Mouse (Mus musculus): ENCODE data around the gene Rab5b. TPM values are rescaled to one million over a fixed set of nuclear protein-coding genes. Genes with fewer than 3 reads are reported as not detected.

Gene Rab5b
- total and polyA plus RNA-seq, 2 experiments: 74.0 to 80.5 TPM

DNA sequence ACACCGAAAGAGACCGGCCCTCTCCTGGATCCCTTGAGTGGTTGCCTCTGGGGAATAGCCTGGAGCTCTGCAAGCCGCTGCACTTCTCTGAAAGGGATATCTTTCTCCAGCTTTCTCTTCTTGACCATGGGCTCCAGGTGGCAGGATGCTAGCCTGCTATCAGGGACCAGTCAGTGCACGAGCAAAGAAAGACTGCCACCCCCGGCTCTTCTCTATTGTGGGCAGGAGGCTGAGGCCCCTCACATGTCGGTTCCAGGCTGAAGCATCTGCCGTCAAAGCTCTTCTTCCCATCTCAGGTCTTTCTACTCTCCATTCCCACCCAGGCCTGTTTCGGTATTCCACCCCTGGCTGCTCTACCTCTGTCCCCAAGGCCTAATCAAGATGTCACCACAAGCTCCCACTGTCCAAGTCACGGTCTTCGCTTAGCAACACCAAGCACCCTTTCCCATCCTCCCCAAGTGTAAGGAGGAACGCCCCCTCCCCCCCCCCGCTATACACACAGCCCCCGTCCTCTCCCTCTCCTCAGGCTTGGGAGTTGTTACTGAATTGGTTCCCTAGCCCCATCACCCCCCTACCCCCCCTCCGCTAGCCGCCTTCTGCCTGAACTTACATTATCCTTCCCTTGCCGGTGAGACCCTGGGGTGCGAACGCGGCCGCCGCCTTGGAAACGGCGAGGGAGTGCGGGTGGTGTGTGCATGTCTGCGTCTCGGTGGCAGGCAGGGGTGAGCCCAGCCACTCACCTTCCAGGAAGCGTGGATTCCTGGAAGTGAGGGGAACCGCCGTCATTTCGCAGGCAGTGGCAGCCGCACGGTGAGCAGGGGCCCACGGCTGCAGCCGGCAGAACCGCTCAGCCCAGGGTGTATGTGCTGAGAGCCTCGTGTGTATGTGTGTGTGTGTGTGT is 50.7 kb downstream of the Rab5b start, which contains the start of gene Ikzf4:
Gene Ikzf4, minus strand, starts transcription at position 881 of the 901 bp plus-strand sequence.
- 20% methylated on average over 35 of the region's 36 CpGs for WGBS
- peak within 1 kb of the TSS; percentile 80 for H3K9ac ChIP-seq (ENCODE audit: low read depth, low read length)
- DNase-seq (ENCODE audit: extremely low read depth, low read depth, low spot score): no peak
- peaks cover 12% of the 10 kb centered on the region for H3K4me1 ChIP-seq (ENCODE audit: control insufficient read depth, insufficient read depth, low read length)
- H3K27ac ChIP-seq (replicated peaks; ENCODE audit: insufficient read depth, low read depth, low read length): peak within 1 kb of the TSS; percentile 58
- H3K79me2 ChIP-seq (ENCODE audit: control insufficient read depth, insufficient read depth, low read length): no peaks in the 10 kb centered on the region; the same call in 1 of the 2 replicates
- TF ChIP-seq CTCF (IDR thresholded peaks at IDR 0.05; ENCODE audit: low read depth, low read length): no peak
- TF ChIP-seq POLR2A (IDR thresholded peaks at IDR 0.05; ENCODE audit: extremely low read depth, insufficient read depth, low read length): no peak
- H3K4me3 ChIP-seq (ENCODE audit: insufficient read depth, low read depth, low read length): peak within 1 kb of the TSS; percentile 78
- H3K27me3 ChIP-seq (ENCODE audit: control insufficient read depth, insufficient read depth, low read length): no peaks in the 10 kb centered on the region
- no peaks in the 10 kb centered on the region for H3K36me3 ChIP-seq (ENCODE audit: control insufficient read depth, insufficient read depth, low read length)

DNA sequence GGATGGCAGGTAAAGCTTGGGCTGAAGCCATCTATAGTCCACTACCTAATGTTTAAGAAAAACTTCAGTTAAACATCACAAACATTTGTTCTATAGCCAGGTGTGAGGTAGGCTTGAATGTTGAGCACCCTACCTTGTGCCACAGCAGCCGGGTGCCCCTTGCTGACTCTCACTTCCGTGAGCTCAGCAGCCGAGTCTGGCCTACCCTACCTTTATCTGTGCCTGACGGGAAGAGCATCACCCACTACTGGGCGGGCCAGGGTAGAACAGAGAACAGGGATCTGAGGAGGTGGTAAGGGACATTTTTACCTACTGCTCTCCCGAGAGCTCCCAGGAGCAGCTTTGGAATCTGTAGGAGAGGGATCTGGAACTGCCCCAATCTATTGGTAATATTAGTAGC is 53.3 kb downstream of the Rab5b start:
- Histone ChIP-seq H3K4me3 (ENCODE audit: insufficient read depth, low read depth, low read length) (no peak overlapping the region), H3K27me3 (ENCODE audit: control insufficient read depth, insufficient read depth, low read length) (no peaks in the 10 kb centered on the region), H3K4me1 (ENCODE audit: control insufficient read depth, insufficient read depth, low read length) (peaks cover 12% of the 10 kb centered on the region), H3K27ac (replicated peaks; ENCODE audit: insufficient read depth, low read depth, low read length) (no peak overlapping the region), H3K79me2 (ENCODE audit: control insufficient read depth, insufficient read depth, low read length) (no peaks in the 10 kb centered on the region; the same call in 1 of the 2 replicates), H3K36me3 (ENCODE audit: control insufficient read depth, insufficient read depth, low read length) (no peaks in the 10 kb centered on the region; the same call in 1 of the 2 replicates), H3K9ac (ENCODE audit: low read depth, low read length) (no peak overlapping the region)
- no peak for DNase-seq (ENCODE audit: extremely low read depth, low read depth, low spot score)
- WGBS: 94% methylated on average over 6 of the region's 6 CpGs
- TF ChIP-seq CTCF (IDR thresholded peaks at IDR 0.05; ENCODE audit: low read depth, low read length): no peak
- no peak for TF ChIP-seq POLR2A (IDR thresholded peaks at IDR 0.05; ENCODE audit: extremely low read depth, insufficient read depth, low read length)

DNA sequence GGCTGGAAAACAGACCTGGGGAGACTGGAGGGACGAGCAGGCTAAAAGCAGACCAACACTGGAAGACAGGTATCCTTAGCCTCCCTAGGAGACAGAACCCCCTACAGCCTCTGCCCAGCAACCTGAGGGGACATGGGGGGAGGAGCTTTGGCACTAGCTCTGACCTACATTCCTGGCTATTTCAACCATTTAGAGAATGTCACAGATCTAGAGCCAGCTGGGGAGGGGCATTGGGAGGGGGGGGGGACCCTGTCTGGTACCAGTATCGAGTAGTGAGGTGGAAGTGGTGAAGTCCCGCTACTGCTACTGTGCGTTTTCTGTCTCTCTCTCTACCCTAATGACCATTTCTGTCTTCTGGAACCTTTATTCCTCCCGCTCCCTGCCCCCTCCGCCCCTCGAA is 54.2 kb downstream of the Rab5b start:
- Histone ChIP-seq H3K36me3 (ENCODE audit: control insufficient read depth, insufficient read depth, low read length) (no peaks in the 10 kb centered on the region; the same call in 1 of the 2 replicates), H3K27ac (replicated peaks; ENCODE audit: insufficient read depth, low read depth, low read length) (no peak overlapping the region), H3K79me2 (ENCODE audit: control insufficient read depth, insufficient read depth, low read length) (no peaks in the 10 kb centered on the region; the same call in 1 of the 2 replicates), H3K27me3 (ENCODE audit: control insufficient read depth, insufficient read depth, low read length) (no peaks in the 10 kb centered on the region), H3K4me1 (ENCODE audit: control insufficient read depth, insufficient read depth, low read length) (peaks cover 10% of the 10 kb centered on the region), H3K9ac (ENCODE audit: low read depth, low read length) (no peak overlapping the region), H3K4me3 (ENCODE audit: insufficient read depth, low read depth, low read length) (no peak overlapping the region)
- WGBS: 81% methylated on average over 7 of the region's 7 CpGs
- no peak for DNase-seq (ENCODE audit: extremely low read depth, low read depth, low spot score)
- TF ChIP-seq CTCF (IDR thresholded peaks at IDR 0.05; ENCODE audit: low read depth, low read length): no peak
- TF ChIP-seq POLR2A (IDR thresholded peaks at IDR 0.05; ENCODE audit: extremely low read depth, insufficient read depth, low read length): no peak

DNA sequence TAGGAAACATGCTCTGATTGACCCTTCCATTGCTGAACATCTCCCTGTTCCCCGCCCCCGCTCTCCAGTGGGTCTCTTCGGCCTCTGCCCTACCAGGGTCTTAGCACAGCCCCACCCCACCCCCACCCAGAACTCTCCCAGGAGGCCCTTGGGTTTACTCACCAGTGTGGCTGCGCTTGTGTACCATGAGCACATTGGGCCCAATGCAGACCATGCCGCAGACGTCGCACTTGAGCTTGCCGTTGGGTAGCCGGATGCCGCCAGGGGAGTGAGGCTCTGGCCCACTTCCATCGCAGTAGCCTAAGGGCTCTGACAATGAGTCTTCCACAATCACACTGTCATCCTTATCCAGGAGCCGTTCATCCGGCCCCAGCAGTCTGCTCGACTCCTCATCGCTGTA is 55.2 kb downstream of the Rab5b start:
- WGBS: 95% methylated on average over 15 of the region's 15 CpGs
- no peak overlapping the region for H3K9ac ChIP-seq (ENCODE audit: low read depth, low read length)
- TF ChIP-seq POLR2A (IDR thresholded peaks at IDR 0.05; ENCODE audit: extremely low read depth, insufficient read depth, low read length) (no peak), CTCF (IDR thresholded peaks at IDR 0.05; ENCODE audit: low read depth, low read length) (no peak)
- H3K79me2 ChIP-seq (ENCODE audit: control insufficient read depth, insufficient read depth, low read length): no peaks in the 10 kb centered on the region; the same call in 1 of the 2 replicates
- no peaks in the 10 kb centered on the region; the same call in 1 of the 2 replicates for H3K36me3 ChIP-seq (ENCODE audit: control insufficient read depth, insufficient read depth, low read length)
- H3K4me1 ChIP-seq (ENCODE audit: control insufficient read depth, insufficient read depth, low read length): peaks cover 2% of the 10 kb centered on the region; the same call in 1 of the 2 replicates
- no peaks in the 10 kb centered on the region for H3K27me3 ChIP-seq (ENCODE audit: control insufficient read depth, insufficient read depth, low read length)
- no peak overlapping the region for H3K4me3 ChIP-seq (ENCODE audit: insufficient read depth, low read depth, low read length)
- H3K27ac ChIP-seq (replicated peaks; ENCODE audit: insufficient read depth, low read depth, low read length): no peak overlapping the region
- DNase-seq (ENCODE audit: extremely low read depth, low read depth, low spot score): no peak

DNA sequence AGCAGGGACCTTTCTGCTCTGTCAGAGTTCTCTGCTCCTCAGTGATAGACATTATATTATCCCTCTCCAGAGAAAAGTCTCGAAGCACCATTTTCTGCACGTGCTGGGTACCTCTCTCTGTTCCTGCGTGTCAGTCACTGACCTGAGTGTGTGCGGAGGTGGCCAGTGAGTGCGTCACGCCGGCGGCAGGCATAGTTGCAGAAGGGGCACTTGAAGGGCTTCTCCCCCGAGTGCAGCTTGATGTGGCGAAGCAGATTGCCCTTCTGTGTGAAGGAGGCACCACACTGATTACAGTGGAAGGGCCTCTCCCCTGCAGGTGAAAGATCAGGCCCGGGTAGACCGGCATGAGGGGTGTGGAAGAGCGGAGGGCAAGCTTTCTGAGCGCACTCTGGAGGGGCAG is 56.1 kb downstream of the Rab5b start:
- no peak overlapping the region for H3K9ac ChIP-seq (ENCODE audit: low read depth, low read length)
- H3K79me2 ChIP-seq (ENCODE audit: control insufficient read depth, insufficient read depth, low read length): no peaks in the 10 kb centered on the region
- no peak overlapping the region for H3K4me3 ChIP-seq (ENCODE audit: insufficient read depth, low read depth, low read length)
- no peak overlapping the region for H3K27ac ChIP-seq (replicated peaks; ENCODE audit: insufficient read depth, low read depth, low read length)
- H3K27me3 ChIP-seq (ENCODE audit: control insufficient read depth, insufficient read depth, low read length): no peaks in the 10 kb centered on the region
- TF ChIP-seq CTCF (IDR thresholded peaks at IDR 0.05; ENCODE audit: low read depth, low read length) (no peak), POLR2A (IDR thresholded peaks at IDR 0.05; ENCODE audit: extremely low read depth, insufficient read depth, low read length) (no peak)
- H3K4me1 ChIP-seq (ENCODE audit: control insufficient read depth, insufficient read depth, low read length): peaks cover 5% of the 10 kb centered on the region
- no peak for DNase-seq (ENCODE audit: extremely low read depth, low read depth, low spot score)
- 95% methylated on average over 14 of the region's 14 CpGs for WGBS
- no peaks in the 10 kb centered on the region; the same call in 1 of the 2 replicates for H3K36me3 ChIP-seq (ENCODE audit: control insufficient read depth, insufficient read depth, low read length)

Data from liver, adult 2 months (tissue).